Mouse (Mus musculus): Measurements from ENCODE around the gene Galnt10.
A peak's percentile ranks its signal among the peaks of the same experiment; 100 is the strongest.

Gene Galnt10

DNA sequence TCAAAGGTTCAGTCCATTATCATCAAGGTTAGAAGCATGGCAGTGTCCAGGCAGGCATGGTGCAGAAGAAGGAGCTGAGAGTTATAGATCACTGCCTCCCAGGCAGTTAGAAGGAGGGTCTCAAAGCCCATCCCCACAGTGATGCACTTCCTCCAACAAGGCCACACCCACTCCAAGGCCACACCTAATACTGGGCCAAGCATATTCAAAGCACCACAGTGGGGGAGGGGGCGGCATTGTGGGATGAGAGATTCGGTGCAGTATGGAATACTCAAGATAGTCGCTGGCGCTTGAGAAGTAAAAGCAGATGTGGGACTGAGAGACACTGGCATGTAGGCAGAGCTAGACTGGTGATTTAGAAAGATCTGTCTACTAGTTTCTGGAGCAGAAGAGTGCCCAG lies 14.9 kb downstream of the Galnt10 start:
- DNase-seq, result no peak

DNA sequence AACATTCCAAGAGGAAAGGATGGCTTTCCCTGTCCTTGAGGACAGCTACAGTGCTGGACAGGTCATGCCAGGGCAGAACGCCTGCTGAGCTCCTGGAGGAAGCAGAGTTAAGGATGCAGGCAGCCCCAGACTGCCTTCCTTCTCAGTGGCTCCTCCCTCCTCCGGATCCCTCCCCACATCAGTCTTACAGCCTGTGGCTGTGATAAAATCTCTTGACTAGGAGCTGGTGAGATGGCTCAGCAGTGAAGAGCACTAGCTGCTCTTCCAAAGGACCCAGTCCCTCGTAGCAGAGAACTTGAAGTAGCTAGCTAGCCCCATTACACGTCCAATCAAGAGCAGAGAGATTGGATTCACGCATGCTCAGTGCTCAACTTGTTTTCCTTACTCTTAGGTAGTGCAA lies 15.6 kb downstream of the Galnt10 start:
- no peak for DNase-seq

DNA sequence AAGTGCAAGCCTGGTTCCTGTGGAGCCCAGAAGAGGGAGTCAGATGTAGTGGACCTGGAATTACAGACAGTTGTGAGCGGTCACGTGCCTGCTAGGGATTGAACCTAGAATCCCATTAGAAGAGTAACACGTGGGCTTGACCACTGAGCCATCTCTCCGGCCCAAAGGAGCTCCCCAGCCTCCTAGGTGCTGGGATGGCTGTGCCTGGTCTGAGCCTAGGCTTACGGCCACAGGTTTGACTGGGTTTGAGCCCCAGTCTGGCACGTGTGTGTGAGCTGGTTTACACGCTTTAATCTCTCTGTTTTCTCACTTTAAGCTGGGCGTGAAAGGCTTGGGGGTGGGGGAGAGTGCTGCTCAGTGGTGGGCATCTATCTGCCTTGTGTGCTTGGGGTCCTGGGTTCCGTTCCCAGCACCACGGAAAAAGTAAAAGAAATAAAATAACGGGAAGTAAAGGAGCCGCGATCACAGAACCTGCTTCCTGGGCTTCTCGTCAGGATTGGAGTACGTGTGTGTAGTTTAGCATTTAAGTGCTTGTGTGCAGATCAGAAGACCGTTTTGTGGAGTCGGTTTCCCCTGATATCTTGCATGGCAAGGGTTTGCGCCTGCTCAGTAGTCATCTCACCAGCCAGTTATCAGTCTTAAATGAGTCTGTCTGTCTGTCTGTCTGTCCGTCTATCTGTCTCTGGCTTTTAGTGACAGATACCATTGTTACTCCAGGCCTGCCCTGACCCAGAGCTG lies 16.4 kb downstream of the Galnt10 start:
- DNase-seq, result no peak

GRCm38 (mm10) chr11:57662231-57662630 lies 17.0 kb downstream of the Galnt10 start:
- DNase-seq, result no peak

GRCm38 (mm10) chr11:57663271-57663670 lies 18.0 kb downstream of the Galnt10 start:
- no peak for DNase-seq

GRCm38 (mm10) chr11:57664741-57665140 lies 19.5 kb downstream of the Galnt10 start:
- DNase-seq, result no peak

DNA sequence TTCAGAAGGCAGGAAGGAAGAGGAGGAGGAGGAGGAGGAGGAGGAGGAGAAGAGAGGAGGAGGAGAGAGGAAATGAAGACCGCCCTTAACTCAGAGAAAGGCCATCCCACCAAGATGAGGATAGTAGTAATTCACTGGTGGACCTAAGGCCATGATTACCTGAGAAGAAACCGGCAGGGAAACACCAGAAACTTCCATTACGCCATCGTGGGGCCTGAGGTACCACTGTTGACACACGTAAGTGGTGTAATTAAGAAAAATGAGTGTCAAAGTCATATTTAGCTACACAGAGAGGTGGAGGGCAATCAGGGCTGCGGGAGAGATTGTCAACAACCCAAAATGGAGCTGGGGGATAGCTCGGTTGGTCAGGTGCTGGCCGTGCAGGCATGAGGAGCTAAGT lies 23.0 kb downstream of the Galnt10 start:
- DNase-seq, result no peak

GRCm38 (mm10) chr11:57669522-57669921 lies 24.3 kb downstream of the Galnt10 start:
- no peak for DNase-seq

- no peak for DNase-seq
These were observed 26.0 kb downstream of the Galnt10 start for GRCm38 (mm10) chr11:57671120-57671697.

DNA sequence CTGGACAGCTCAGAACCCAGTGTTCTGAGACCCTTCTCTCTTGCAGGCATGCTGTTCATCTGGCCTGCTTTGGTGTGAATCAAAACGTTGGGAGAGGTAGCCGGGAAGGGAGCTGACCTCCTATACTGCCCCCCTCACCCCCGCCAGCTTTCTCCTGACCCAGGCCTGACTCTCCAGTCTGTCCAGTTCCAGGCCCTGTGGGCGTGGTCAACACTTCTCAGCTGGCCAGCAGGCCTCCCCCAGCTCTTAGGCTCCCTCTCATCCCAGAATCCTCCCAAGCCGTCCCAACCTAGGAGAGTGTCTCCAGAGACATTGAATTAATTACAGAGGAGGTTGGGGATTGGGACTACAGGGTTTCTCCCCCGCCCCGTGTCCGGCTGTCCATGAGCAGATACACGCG lies 26.6 kb downstream of the Galnt10 start:
- no peak for DNase-seq

DNA sequence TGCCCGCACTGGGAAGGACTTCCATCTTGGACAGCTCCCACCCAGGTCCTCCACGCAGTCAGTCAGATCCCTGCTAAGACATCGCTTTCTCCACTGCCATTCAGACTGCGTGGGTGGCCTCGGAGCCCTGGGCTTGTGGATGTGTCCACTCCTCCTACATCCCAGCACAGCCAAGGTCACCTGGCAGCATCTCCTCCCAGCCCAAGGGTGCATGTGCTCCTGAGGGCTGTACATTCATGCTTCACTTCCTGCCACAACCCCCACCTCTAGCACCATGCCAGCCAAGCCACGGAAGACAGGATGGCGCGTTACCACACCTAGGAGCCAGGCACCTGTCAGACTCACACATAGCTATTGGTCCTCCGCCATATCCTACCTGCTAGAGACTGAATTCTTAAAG lies 27.8 kb downstream of the Galnt10 start:
- DNase-seq, result no peak

GRCm38 (mm10) chr11:57673977-57674687 lies 28.9 kb downstream of the Galnt10 start:
- peak; percentile 22 to 45 for DNase-seq

- no peak for DNase-seq
These were observed 32.0 kb downstream of the Galnt10 start for GRCm38 (mm10) chr11:57677261-57677660.

DNA sequence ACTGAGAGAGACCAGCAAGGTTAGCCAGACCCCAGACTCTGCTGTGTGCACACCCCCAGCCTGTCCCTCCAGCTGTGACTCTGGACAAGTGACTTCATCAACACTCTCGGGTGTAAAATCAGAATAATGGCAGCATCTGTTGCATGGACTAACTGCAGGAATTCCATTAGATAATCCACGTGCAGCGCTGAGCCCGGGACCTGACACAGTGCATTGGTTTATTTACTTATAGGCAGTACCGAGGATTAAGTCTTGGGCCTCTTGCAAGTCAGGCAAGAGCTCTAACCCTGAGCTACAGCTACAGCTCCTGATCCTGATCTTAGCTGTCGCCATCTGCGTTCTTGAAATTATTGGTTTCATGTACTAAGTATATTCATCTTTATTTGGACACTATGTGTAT lies 37.3 kb downstream of the Galnt10 start:
- DNase-seq, result no peak

- DNase-seq, result no peak
These were observed 37.9 kb downstream of the Galnt10 start for GRCm38 (mm10) chr11:57683125-57683524.

- no peak for DNase-seq
These were observed 38.7 kb downstream of the Galnt10 start for GRCm38 (mm10) chr11:57683931-57684330.

GRCm38 (mm10) chr11:57684891-57685290 lies 39.6 kb downstream of the Galnt10 start:
- no peak for DNase-seq

DNA sequence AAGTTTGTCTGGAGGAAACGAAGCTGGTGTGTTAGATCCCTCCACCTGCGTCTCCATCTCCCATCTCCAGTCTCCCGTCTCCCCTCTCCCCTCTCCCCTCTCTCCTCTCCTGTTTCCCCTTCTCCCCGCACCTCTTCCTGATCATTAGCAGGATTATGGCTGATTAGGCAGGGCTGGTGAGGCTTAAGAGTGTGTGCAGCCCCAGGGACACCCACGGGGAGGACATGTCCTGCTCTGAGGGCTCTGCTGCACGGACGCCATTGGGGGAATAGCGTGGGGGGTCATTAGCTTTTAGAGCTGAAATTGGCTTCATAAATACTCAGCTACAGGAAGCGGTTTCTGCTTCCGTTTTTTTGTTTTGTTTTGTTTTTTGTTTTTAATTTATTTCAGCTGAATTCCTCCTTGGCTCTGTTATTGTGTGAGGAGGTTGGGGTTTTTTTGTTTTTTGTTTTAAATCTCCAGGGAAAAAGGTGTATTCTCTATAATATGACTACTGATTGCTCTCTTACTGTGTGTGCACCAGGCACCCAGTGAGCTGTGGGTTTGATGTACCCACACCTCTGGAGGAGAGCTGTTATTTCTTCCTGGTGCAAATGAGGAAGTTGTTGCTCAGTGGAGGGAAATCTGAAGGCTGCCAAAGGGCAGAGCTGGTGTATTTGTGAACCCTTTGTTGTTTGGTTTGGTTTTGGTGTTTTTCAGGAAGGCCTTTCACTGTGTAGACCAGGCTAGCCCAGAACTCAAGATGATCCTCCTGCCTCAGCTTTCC lies 40.6 kb downstream of the Galnt10 start:
- DNase-seq, result no peak

GRCm38 (mm10) chr11:57686797-57687196 lies 41.6 kb downstream of the Galnt10 start:
- DNase-seq, result no peak

GRCm38 (mm10) chr11:57687258-57687657 lies 42.0 kb downstream of the Galnt10 start:
- no peak for DNase-seq

GRCm38 (mm10) chr11:57688179-57688929 lies 43.1 kb downstream of the Galnt10 start:
- no peak for DNase-seq

DNA sequence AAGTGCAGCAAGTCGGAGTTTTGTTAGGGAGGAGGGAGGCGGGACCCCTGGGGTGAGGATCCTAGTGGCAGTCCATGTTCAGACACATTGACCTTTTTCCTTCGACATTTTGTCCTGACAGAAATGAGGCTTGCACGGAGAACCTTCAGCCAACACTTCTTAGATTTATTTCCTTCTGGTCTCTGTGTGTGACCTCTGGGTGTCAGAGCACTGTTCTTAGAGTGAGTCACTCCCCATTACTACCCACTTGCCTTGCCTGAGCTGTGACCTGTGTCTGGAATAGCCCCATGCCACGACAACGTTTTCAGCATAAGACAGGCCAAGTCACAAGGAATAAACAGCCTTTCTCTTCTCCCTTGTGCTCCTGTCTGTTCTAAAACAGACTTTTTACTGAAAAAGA lies 44.6 kb downstream of the Galnt10 start:
- DNase-seq, result no peak

GRCm38 (mm10) chr11:57690836-57691235 lies 45.6 kb downstream of the Galnt10 start:
- DNase-seq, result no peak
